Mouse (Mus musculus): ENCODE measurements around the gene Efna1.

Gene Efna1

DNA sequence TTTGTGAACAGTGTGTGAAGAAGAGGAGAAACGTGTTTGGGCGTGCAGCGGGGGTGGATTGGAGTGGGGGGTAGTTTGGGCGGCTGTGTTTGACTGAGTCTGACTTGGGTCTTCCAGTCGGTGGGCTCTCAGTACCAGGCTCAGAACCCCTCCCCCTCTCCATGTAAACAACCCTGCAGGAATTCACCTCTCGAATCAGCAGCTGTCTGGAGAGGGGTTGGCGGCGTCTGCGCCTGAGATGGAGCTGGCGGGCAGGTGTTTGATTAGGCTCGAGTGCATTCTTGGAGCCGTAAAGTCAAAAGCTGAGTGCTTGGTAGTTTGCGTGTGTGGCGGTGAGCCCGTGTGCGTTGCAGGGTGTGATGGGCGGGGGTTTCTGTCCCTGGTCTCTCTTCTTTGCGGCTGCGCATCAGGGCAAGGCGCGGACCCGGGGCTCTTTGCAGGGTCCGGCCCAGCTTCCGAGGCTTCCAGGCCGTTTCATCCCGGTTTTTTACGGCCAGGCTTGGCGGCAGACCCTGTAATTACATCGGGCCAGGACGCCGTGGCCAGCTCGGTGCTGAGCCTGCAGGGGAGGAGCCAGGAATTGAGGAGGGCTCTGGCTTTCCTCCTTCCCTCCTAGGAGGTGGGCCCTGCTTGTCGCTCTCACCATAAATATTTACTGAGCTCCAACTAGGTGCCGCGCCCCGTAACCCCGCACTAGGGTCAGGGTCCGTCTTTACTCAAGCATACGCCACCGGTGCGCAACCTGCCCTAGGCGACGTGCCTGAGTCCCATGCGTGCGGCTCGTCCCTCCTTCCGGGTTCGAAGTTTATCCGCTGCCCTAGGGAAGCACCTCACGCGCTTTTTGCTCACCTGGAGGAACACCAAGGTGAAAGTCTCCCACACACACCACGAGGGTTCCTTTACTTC lies at the start of gene Efna1:
TSS of gene Efna1 (minus strand) at position 537 of the 906 bp plus-strand sequence.
- DNase-seq (ENCODE audit: inconsistent ontology term), result peak; percentile 51

DNA sequence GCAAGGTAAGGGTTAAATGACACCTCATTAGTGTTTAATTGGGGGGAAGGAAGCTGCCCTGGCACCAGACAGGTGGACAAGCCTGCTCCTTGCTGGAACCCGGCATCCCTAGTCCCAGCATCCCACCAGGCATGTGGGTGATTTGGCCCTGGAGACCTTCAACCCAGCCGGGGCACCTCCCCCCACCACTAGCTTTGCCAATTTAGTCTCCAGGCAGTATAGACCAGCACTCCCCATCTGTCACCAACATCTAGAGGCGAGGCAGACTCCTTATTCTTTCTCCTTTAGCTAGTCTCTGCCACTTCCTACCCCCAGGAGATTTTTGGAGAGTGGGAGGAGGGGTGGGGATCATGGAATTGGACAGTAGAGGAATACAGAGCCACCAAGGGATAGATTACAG lies 49.4 kb upstream of the Efna1 start:
- DNase-seq (ENCODE audit: inconsistent ontology term), result no peak

DNA sequence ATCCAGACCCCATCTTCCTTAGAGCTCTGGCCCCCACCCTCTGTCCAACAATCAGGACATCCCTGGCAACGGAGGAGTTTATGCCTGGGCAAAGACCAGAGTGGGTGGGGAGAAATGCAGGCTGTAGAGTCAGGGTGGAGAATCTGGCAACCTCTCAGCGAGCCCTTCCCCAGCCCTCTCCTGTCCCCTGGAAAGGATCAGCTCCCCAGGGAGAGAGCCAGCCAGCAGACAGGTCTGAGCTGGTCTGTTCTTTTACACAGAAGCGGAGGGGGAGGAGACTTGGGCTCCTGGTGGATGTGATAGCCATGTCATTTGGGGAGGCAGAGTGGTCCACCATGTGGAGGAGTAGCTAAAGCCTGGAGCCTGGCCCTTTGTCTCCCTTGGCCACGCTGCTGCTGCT lies 47.7 kb upstream of the Efna1 start:
- no peak for DNase-seq (ENCODE audit: inconsistent ontology term)

DNA sequence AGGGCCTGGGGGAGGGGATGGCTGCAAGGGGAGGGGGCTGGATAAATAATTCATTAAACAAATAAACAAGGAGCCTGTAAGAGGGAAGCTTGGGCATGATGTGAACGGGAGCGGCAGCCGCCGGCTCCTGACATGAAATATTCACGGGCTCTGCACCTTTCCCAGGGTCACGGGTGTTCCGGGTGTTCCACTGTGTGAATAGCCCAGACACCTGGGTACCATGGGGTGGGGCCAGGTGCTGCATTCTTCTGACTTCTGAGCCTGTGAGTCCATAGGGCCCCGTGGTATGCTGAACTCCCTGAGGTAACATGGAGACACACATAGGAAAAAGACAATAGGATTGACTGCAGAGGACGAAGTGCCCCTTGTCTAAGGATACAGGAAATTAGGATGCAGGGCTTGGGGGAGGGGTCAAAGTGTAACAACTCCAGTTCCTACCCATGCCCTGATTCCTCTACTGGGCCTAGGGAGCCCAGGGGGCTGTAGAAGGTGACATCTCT lies 46.5 kb upstream of the Efna1 start:
- no peak for DNase-seq (ENCODE audit: inconsistent ontology term)

DNA sequence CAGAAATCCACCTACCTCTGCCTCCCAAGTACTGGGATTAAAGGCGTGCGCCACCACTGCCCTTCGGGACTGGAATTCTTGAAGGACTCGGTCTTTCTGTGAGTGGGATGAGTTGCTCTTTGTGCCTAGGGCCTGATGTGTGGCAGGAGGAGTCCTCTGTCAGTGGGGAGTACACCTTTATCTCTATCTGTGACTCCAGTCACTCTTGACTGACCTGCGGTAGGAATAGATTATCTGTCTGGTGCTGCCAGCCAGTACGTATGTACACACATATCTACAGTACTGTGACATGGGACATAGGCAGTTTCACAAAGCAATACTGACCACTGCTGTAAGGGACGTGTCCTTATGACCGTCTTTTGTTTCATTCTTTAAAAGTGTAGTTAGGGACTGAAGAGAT lies 44.9 kb upstream of the Efna1 start:
- DNase-seq (ENCODE audit: inconsistent ontology term), result no peak

DNA sequence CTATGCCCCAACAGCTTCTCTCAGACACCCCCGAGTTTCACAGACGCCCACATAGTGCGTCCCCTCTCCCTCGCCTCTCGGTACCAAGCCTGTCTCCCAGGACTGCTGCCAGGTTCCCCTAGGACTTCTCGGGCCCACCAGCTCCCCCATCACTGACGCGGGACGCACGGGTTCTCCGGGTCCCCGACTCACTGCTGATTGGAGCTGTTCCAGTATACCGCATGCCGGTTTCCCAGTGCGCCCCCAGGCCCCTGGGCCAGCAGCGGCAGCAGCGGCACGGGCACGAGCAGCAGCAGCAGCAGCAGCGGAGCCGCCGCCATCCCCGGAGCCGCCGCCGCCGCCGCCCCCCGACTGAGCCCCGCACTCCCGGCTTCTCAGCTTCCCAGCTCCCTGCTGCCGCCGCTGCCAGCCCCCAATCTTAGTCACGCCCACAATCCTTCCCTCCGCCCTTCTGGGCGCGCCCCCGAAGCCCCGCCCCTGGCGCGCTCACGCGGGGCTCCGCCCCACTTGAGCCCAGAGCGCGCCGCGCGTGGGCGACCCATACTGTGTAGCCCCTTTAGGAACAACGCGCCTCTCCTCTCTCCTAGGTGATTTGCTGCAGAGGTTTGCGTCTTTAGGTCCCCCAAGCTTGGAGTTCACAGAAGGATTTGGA lies 41.7 kb upstream of the Efna1 start, which contains the start of gene Efna3:
TSS of gene Efna3 (minus strand) at position 452 of the 652 bp plus-strand sequence.
- peak; percentile 85 for DNase-seq (ENCODE audit: inconsistent ontology term)

DNA sequence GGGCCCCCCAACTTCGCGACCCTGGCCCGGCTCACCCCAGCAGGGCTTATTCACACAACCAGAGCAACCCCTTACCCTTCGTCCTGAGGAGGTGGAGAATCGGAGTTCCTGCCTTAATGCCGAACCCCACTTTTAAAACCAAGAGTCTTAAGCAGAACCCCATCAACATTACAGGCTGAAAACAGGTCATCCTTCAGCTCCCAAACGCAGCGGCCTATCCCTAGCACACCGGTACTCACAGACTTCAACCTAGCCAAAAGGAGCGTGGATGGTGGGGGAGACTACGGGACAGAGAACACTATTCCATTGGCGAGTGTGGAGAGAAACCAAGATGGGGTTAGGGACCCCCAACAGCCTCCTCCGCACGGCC lies 41.2 kb upstream of the Efna1 start:
- no peak for DNase-seq (ENCODE audit: inconsistent ontology term)

DNA sequence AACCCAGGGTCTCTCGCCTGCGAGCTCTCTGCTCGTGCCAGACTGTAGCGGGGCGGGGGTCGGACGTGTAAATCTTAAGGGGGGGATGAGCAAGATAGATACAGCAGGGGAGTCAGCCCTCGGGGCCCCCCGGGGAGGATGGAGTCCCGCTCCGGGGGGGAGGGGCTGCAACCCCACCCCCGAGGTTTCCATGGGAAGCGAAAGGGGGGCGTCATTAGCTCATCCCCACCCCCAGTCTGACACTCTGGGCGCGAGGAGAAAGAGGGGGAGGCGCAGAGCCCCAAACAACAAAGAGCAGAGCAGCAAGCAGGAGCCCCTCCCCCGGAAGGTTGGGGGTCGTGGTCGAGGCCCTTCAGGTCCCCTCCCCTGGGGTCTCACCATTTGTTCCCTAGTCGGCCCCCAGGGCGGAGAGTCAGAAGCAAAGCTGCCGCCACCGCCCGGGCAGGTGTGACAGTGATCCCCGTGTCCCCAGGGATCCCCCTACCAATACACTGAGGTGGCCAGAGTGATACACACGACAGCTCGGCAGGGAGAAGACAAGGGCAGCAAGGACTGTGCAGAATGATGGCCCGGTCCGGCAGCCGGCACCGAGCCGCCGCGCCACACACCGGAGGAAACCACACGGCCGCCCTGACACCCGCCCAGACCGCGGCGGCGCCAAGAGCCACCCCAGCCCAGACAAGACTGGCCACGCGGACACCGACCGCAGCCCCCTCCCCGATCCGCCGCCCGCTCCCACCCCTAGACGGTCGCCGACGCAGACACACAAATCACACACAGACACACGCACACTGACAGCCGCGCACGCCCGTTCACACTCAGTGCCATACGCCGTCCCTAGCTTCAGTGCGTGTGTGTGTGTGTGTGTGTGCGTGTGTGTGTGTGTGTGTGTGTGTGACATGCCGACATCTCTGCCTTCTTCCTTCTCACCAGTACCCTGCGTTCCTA lies 40.5 kb upstream of the Efna1 start:
- peak; percentile 29 for DNase-seq (ENCODE audit: inconsistent ontology term)

DNA sequence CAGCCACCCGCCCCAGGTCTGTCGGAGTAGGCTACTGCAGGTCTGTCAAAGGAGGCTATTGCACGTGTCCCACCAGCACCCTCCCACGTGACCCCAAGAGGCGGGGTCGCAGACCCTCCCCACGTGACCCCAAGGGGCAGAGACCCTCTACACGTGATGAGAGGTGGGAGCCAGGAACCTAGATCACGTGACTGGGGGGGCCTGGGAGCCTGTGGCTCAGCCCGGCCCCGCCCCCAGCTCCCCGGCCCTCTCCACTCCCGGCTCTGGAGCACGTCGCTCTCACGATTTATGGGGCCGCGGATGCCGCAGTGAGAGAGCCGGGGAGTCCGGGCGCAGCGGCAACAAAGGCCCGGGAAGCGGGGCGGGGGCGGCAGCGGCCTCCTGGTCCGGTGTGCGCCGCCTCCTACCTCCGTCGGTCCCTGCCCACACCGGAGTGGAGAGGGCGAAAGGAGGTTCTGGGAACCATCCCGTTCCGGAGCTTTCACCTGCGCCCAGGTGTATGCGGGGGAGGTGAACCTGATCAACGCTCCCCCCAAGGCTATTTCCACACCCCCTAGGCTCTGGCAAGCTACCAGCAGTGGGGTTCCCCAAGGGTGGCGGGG lies 39.7 kb upstream of the Efna1 start:
- DNase-seq (ENCODE audit: inconsistent ontology term), result peak; percentile 49

DNA sequence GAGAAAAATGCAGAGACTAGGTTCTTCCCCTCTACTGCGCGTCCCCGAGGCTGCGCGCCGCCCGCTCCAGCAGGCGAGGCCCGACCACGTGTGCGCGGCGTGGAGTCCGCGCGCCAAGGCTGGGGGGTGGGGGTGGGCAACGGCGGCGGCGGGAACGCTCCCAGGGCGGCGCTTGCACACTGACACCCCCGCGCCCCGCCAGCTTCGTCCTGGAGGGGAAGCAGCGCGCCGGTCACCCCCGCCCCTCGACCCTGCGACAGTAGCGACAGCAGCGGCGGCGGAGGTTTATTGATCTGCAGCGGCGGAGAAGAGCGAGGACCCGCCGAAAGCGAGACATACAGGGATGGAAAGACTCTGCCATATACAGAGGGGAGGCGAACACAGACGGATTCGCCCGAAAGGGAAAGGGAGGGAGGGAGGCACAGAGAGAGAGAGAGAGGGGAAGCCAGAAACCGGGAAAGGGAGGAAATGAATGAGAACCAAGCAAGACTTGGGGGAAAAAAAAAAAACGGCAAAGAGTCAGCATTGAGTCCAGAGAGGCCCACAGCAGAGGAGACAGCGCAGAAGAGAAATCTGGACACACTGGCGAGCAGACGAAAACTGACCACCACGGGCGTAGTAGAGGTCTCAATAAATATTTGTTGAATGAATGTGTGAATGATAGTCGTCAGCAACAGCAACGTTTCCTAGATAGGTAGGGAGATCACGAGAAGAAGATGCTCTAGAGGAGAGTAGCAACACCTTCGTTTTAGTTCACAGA lies 38.8 kb upstream of the Efna1 start:
- peak; percentile 34 for DNase-seq (ENCODE audit: inconsistent ontology term)

DNA sequence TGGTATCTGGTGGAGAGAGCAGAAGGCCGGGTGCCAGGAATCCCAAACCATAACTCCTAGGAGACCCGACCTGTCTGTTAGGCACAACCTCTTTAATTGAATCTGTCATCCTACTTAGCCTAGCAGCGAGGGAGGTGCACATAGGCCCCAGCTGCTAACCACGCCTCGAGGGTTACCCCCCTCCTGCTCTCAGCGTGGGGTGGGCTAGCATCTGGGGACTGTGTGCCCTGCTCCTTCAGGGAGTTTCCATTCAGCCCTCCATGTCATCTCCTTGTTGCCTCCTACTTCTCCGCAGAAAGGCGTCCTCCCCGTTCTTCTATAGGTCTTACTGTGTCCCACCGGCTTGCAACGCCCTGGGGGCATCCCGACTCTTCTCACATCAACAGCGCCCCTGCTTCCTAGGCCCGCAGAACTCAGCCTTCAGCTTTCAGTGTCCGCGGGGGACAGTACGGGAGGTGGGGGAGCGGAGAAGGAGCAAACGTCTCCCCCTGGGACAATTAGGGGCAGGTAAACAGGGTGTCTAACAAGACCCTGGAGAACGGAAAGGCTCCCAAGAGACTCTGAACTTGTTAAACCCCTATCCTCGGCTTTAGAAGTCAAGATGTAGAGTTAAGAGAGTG lies 38.1 kb upstream of the Efna1 start:
- no peak for DNase-seq (ENCODE audit: inconsistent ontology term)

DNA sequence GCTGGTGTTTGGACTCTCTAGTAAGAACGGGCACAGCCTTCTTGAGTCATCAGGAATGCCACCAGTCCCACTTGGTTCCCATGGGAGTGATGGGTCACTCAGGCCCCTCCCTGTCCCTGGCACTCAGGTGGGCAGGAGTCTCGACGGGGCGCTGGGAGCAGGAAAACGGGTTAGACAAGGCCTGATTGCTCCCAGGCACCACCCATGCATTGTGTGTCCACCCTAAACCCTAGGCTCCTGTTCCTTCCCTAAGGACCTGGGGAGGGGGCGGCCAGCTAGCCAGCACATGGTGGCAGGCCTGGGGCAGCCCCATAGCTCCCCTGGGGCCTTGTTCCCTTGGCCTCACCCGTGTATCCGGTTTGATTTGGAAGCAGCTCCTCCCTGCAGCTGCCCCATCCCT lies 37.4 kb upstream of the Efna1 start:
- DNase-seq (ENCODE audit: inconsistent ontology term), result no peak

DNA sequence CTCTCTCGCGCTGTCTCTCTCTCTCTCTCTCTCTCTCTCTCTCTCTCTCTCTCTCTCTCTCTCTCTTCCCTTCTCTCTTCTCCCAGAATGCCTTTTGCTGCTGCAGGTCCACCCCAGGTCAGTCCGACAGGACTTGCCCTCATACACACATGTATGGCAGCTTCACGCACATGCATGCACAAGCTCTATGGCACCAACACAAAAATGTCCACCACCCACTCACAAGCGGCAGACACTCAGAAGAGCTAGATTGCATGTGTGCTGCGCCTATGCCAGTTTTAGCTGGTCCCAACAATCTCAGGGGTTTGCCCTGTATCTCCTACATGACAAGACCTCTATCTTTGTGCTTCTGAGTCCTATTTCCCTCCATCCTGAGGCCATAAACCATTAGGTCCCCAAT lies 36.3 kb upstream of the Efna1 start:
- DNase-seq (ENCODE audit: inconsistent ontology term), result no peak

DNA sequence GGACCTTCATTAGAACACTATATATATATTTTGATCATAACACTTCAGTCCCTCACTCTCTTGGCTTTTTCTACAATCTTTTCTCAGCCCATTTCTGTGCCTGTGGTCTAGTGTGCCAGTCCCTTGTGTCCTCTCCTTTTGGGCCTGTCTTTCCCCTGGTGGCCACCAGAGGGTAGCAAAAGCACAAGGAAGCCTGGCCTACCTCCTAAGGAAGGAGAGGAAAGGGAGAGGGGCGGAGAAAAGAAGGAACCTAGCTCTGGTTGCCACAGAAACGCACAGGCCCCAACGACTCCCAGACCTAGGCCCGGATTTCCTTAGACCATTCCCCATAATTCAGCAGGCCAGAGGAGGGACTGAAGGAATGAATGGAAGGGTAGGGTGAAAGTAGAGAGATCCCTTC lies 35.9 kb upstream of the Efna1 start:
- peak; percentile 93 for DNase-seq (ENCODE audit: inconsistent ontology term)

DNA sequence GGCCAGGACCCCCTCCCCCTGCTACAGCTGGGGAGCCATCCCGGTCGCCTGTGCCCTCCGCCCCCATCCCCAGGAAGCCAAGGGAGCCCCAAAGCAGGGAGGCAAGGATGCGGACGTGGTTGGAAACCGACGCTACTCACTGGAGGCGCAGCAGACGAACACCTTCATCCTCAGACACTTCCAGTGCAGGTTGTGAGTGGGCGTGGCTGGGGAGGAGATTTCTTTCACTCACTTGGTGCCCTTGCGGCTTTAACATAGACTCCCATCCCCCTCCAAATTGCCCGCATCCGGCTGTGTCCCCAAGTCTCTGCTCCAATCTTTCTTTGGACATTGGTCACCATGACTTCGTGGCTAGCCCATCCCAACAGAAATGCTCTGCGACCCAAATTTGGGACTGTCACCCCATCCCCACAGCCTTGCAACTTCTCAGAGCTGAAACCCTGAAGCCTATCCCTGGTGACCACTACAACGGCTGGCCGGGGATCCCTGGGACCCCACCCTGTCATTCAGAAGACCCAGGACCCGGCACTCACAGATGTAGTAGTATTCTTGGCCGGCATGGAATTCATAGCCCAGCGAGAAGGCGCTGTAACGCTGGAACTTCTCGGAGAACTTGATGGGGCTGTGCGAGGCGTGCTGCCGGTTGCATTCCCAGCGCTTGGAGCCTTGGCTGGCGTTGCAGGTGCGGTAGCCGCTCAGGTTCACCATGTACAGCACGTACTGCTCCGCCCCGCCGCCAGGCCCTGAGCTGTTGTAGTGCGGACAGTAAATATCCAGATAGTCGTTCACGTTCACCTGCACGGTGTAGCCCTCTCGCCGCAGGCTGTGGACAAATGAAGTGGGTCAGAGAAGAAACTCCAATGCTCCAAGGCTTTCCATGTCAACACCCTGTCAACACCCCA lies 35.2 kb upstream of the Efna1 start:
- DNase-seq (ENCODE audit: inconsistent ontology term), result peak; percentile 18

DNA sequence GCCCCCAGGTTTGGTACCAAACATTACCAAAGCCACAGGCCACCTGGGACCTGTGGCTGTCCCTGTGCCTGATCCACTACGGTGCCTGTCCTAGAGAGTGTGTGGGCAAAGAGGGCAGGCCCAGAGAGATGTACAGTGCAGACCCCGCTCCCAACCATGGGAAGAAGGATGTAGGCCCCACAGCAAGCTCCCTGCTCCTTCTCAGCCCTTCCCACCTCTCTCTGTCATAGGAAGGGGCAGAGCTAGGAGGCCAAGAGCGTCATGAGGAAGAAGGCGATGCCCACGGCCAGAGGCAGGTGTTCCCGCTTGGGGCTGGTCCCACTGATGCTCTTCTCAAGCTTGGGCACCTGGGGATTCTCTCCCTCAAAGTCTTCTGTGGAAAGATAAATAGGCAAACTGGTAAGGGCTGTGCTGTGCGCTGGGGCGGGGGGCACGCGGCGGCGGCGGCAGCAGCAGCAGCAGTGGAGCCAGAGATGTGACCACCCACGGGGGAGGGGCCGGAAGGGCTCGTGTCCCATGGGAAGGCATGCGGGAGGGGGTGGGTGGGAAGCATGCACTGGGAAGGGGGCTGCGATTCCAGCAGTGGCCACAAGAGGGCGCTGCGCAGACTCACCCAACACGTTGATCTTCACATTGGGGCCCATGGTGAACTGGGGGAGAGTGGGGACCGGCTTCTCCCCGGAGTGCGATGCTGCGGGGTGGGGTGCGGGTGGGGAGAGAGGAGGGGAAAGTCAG lies 34.4 kb upstream of the Efna1 start:
- DNase-seq (ENCODE audit: inconsistent ontology term), result peak; percentile 91

DNA sequence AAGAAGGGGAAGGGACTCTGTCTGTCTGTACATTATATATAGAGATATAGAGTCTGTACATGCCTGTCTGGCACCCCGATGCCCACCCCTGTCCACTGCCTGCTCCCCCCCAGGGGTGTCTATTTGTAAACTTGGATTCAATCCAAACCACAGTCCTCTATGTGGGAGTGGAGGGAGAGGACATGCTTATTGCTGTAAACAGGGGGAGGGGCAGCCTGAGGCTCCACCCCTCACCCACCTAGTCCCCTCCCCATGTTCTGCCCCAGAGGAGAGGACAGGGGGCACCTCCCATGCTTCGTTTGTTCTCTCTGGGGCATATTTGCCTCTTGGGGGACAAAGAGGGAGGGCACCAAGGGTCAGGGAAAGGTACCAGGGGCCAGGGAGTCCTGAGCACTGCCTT lies 33.8 kb upstream of the Efna1 start:
- DNase-seq (ENCODE audit: inconsistent ontology term), result no peak

DNA sequence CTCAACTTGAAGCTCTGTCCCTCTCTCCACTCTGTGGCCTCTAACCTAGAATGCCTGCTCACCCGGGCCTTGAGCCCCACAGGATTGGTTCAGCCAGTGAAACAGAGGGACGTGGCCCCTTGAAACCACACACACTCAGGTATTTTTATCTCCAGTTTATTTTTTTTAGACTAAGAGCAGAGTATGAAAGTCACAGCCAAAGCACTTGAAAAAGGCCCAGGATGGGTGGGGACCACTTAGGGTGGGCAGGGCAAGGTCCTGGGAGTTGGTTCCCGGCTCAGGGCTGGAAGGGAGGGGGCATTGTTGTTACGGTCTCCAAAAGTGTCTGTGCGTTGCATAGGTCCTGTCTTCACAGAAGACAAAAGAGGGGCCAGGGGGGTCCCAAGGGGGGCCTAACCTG lies 33.4 kb upstream of the Efna1 start:
- DNase-seq (ENCODE audit: inconsistent ontology term), result no peak

All from Muller cell, postnatal 12 days (primary cell).